Comparison of ENCODE assay signal across 20 mouse cellular contexts in the genomic region with DNA sequence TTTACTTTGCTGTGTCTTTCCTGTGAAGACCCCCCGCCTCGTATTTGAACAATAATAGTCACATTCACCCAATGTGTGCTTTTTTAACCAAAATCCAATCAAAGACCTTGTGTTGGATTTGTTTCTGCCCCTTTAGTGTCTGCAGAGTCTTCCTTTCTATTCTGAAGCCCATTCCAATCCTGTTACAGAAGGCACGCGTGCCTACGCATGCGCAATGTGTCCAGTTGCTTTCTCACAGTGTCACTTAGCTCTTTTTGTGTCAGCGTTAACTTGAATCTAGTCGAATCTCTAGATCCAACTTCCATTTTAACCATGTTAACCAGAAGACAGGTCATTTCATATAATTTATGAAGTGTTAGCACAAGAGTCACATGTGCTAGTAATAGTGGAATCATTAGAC. TPM values are rescaled to one million over a fixed set of nuclear protein-coding genes. Genes with fewer than 3 reads are reported as not detected.
A peak's percentile ranks its signal among the peaks of the same experiment; 100 is the strongest.
DNase-seq lines count a peak whose midpoint lies in the region; ATAC-seq and TF ChIP-seq lines count a peak whose summit lies in the region.
"Had no signal": no experiment of that assay in that cellular context is flagged by ENCODE, and none has a peak within 500 bp of the region (broad histone marks: within the 10 kb centered on the region; RNA-seq: fewer than 3 reads in every experiment).

No protein-coding gene starts in this region.

- H3K27ac ChIP-seq in lung, postnatal 0 days (ENCODE audit: low read length), result no peak overlapping the region
- no peak overlapping the region for H3K27ac ChIP-seq in liver, embryonic 12.5 days
- H3K27ac ChIP-seq in midbrain, embryonic 16.5 days (ENCODE audit: low read length), result peak overlapping the region; percentile 43; the same call in 1 of the 2 replicates
- H3K27ac ChIP-seq: forebrain, embryonic 10.5 days; hindbrain, embryonic 10.5 days; layer of hippocampus, adult 2 months had no signal

- no peak overlapping the region for H3K9ac ChIP-seq in lung, postnatal 0 days (replicated peaks; ENCODE audit: low read depth)
- H3K9ac ChIP-seq in liver, embryonic 12.5 days, result no peak overlapping the region
- no peak overlapping the region for H3K9ac ChIP-seq in midbrain, embryonic 16.5 days (ENCODE audit: low read depth, low read length)
- H3K9ac ChIP-seq: heart, embryonic 12.5 days had no signal

- H3K27me3 ChIP-seq in lung, postnatal 0 days (replicated peaks; ENCODE audit: insufficient read depth, low read length), result no peaks in the 10 kb centered on the region
- no peaks in the 10 kb centered on the region for H3K27me3 ChIP-seq in liver, embryonic 12.5 days (replicated peaks)
- H3K27me3 ChIP-seq in midbrain, embryonic 16.5 days (ENCODE audit: control insufficient read depth, insufficient read depth, low read depth, low read length), result no peaks in the 10 kb centered on the region
- H3K27me3 ChIP-seq: heart, embryonic 12.5 days had no signal

- ATAC-seq in frontal cortex, adult (ENCODE audit: low TSS enrichment), result peak; percentile 60; the same call in 1 of the 2 replicates
- ATAC-seq in lung, postnatal 0 days, result no peak
- no peak for ATAC-seq in liver, embryonic 12.5 days
- ATAC-seq in midbrain, embryonic 16.5 days, result no peak
- ATAC-seq: CD4-positive, CD25-positive, alpha-beta regulatory T cell, adult 4 months; intestine, postnatal 0 days had no signal

- H3K4me2 ChIP-seq in lung, postnatal 0 days (replicated peaks; ENCODE audit: low read depth, low read length), result no peak overlapping the region
- H3K4me2 ChIP-seq in liver, embryonic 12.5 days, result peak overlapping the region; percentile 49
- peak overlapping the region; percentile 45 for H3K4me2 ChIP-seq in midbrain, embryonic 16.5 days (ENCODE audit: low read length)

- no peaks in the 10 kb centered on the region for H3K9me3 ChIP-seq in lung, postnatal 0 days (ENCODE audit: low read length)
- 0 out of 2 replicates have a peak, but pooled peaks cover 7% of the 10 kb centered on the region for H3K9me3 ChIP-seq in liver, embryonic 12.5 days (replicated peaks)
- no peaks in the 10 kb centered on the region; the same call in 1 of the 2 replicates for H3K9me3 ChIP-seq in midbrain, embryonic 16.5 days (replicated peaks; ENCODE audit: control insufficient read depth, low read length, poor library complexity, severe bottlenecking)

- no peaks in the 10 kb centered on the region for H3K36me3 ChIP-seq in lung, postnatal 0 days (ENCODE audit: insufficient read depth, low read length)
- no peaks in the 10 kb centered on the region for H3K36me3 ChIP-seq in liver, embryonic 12.5 days
- H3K36me3 ChIP-seq in midbrain, embryonic 16.5 days (ENCODE audit: control insufficient read depth, insufficient read depth, low read length), result no peaks in the 10 kb centered on the region
- H3K36me3 ChIP-seq: forebrain, embryonic 10.5 days; heart, embryonic 12.5 days; hindbrain, embryonic 10.5 days had no signal

- DNase-seq in frontal cortex, postnatal 14 days (ENCODE audit: low spot score in 2 of 2), result no peak
- DNase-seq in lung, postnatal 0 days (ENCODE audit: low spot score), result peak; percentile 28
- no peak for DNase-seq in lung, postnatal 10 days
- no peak for DNase-seq in thymus, adult 18-20 months
- DNase-seq: adrenal gland, postnatal 36 days; cerebellum, adult 9-11 months; gastrocnemius, postnatal 10 days; heart, postnatal 10 days; kidney, postnatal 25 days; thymus, postnatal 14 days had no signal

- no peak for TF ChIP-seq EP300 in lung, postnatal 0 days (IDR thresholded peaks at IDR 0.05)

- TF ChIP-seq CTCF in lung, postnatal 0 days (IDR thresholded peaks at IDR 0.05), result no peak

- no peaks in the 10 kb centered on the region for H3K4me1 ChIP-seq in lung, postnatal 0 days (ENCODE audit: insufficient read depth, low read depth, low read length)
- peaks cover 9% of the 10 kb centered on the region for H3K4me1 ChIP-seq in liver, embryonic 12.5 days
- H3K4me1 ChIP-seq in midbrain, embryonic 16.5 days (ENCODE audit: control insufficient read depth, insufficient read depth, low read length), result peaks cover 11% of the 10 kb centered on the region
- H3K4me1 ChIP-seq: heart, embryonic 12.5 days; hindbrain, embryonic 10.5 days had no signal

- WGBS in lung, postnatal 0 days, result 82% methylated on average over 8 of the region's 8 CpGs
- 91% methylated on average over 8 of the region's 8 CpGs for WGBS in liver, embryonic 12.5 days (ENCODE audit: insufficient replicate concordance)
- WGBS in midbrain, embryonic 16.5 days, result 74% methylated on average over 8 of the region's 8 CpGs

- no peak overlapping the region for H3K4me3 ChIP-seq in lung, postnatal 0 days (ENCODE audit: low read depth, low read length)
- no peak overlapping the region for H3K4me3 ChIP-seq in liver, embryonic 12.5 days
- H3K4me3 ChIP-seq in midbrain, embryonic 16.5 days (ENCODE audit: low read depth, low read length), result no peak overlapping the region
- H3K4me3 ChIP-seq: forebrain, embryonic 10.5 days; heart, embryonic 12.5 days; hindbrain, embryonic 10.5 days had no signal

RNA-seq across cellular contexts. Expression of gene Hspb3, which starts 36.5 kb away (rescaled TPM):
- polyA plus RNA-seq in lung, postnatal 0 days (2015; fragmentation: Nextera tagmentation; extraction: Ambion mirVana), result 0.62 and 0.96 TPM in 2 replicates
- 0.15 and 0.18 TPM in 2 replicates for polyA plus RNA-seq in liver, embryonic 12.5 days (2016; fragmentation: Nextera tagmentation; extraction: Ambion mirVana)
- polyA plus RNA-seq in midbrain, embryonic 16.5 days (2015; fragmentation: Nextera tagmentation; extraction: Ambion mirVana), result 0.47 TPM in 1 of 2 replicates, not detected in the other
- polyA plus RNA-seq: CD4-positive, CD25-positive, alpha-beta regulatory T cell, adult 4 months; forebrain, embryonic 10.5 days; hindbrain, embryonic 10.5 days; kidney, embryonic 14.5 days had no signal
